Mouse (Mus musculus) liver, adult 2 months (tissue): ENCODE results near the gene Tysnd1.

Experiments used
- CTCF ChIP-seq: fragments of 200-500 bp; IDR thresholded peaks from 2 replicates; pipeline ENCODE4 v1.5.1; 2011; ENCODE audit warnings: low read depth, low read length, control low read depth
- POLR2A ChIP-seq: fragments of 200-500 bp; IDR thresholded peaks from 2 replicates; pipeline ENCODE4 v1.6.1; 2011; ENCODE audit warnings: low read length, control low read depth; ENCODE audit not compliant: insufficient read depth; ENCODE audit errors: extremely low read depth

DNA sequence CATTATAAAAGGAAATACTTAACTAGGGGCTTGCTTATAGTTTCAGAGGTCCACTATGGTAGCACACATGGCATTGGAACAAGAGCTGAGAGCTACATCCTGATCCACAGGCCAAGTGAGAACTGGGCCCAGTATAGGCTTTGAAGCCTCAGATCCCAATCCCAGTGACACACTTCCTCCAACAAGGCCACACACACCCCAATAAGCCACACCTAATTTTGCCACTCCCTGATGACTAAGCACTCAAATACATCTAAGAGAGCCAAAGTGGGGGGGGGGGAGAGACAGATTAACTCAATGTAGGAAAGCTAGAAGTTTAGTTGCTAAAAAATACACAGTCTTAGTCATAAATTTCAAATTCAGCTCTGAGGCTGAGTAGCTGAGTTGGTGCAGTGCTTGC lies 25.4 kb upstream of the Tysnd1 start:
- TF ChIP-seq CTCF: no peak
- TF ChIP-seq POLR2A: no peak
